ENCODE assay signal across 8 mouse cellular contexts in genomic region chr15:91574492-91574891, GRCm38 (mm10). TPM values are rescaled to one million over a fixed set of nuclear protein-coding genes. Genes with fewer than 3 reads are reported as not detected.
DNase-seq lines count a peak whose midpoint lies in the region; ATAC-seq and TF ChIP-seq lines count a peak whose summit lies in the region.
"Had no signal": no experiment of that assay in that cellular context is flagged by ENCODE, and none has a peak within 500 bp of the region (broad histone marks: within the 10 kb centered on the region; RNA-seq: fewer than 3 reads in every experiment).

No protein-coding gene starts in this region.

- H3ac ChIP-seq in C2C12 (ENCODE audit: control insufficient read depth, insufficient read length, low read depth) = no peak overlapping the region

- peak; percentile 81 for DNase-seq in R1 (ENCODE audit: low read depth, low spot score)
- peak; percentile 87 to 91 for DNase-seq in cerebellum, postnatal 36 days
- peak; percentile 76 to 90 for DNase-seq in layer of hippocampus, postnatal 14 days (ENCODE audit: low spot score in 2 of 2)
- DNase-seq in spleen, postnatal 36 days (ENCODE audit: low spot score in 2 of 2) = peak; percentile 42 to 57

- H3K4me3 ChIP-seq in C2C12 (ENCODE audit: insufficient read depth, poor library complexity, severe bottlenecking) = no peak overlapping the region
- H3K4me3 ChIP-seq: hindbrain, embryonic 15.5 days had no signal

- peak; percentile 31; the same call in 1 of the 2 replicates for ATAC-seq in granulocyte monocyte progenitor cell, adult 5-6 weeks (replicated peaks; ENCODE audit: poor library complexity, severe bottlenecking)
- ATAC-seq in megakaryocyte progenitor cell, adult 5-6 weeks (replicated peaks; ENCODE audit: poor library complexity) = peak; percentile 55

- peak; percentile 60 for TF ChIP-seq CTCF in C2C12 (IDR thresholded peaks at IDR 0.05; ENCODE audit: control insufficient read depth, insufficient read depth, insufficient read length)

- H3K27me3 ChIP-seq in C2C12 (ENCODE audit: control insufficient read depth, insufficient read depth, insufficient read length) = no peaks in the 10 kb centered on the region
- H3K27me3 ChIP-seq: hindbrain, embryonic 15.5 days had no signal

- H3K79me2 ChIP-seq in C2C12 (ENCODE audit: control insufficient read depth, insufficient read depth) = no peaks in the 10 kb centered on the region

- no peaks in the 10 kb centered on the region for H3K36me3 ChIP-seq in C2C12 (ENCODE audit: control insufficient read depth, insufficient read depth)
- H3K36me3 ChIP-seq: hindbrain, embryonic 15.5 days had no signal

- H3K79me3 ChIP-seq in C2C12 (ENCODE audit: low read depth) = no peaks in the 10 kb centered on the region

TF ChIP-seq in C2C12, 6 proteins besides CTCF, POLR2A, EP300 and RAD21:
- TF ChIP-seq CEBPB (IDR thresholded peaks at IDR 0.05; ENCODE audit: low read depth) (no peak), MYOD1 (IDR thresholded peaks at IDR 0.05; ENCODE audit: control insufficient read depth, insufficient read length, low read depth) (no peak), MAX (IDR thresholded peaks at IDR 0.05) (peak; percentile 26)

RNA-seq across cellular contexts. Expression of gene Slc2a13, which starts 1.4 kb away (rescaled TPM):
- 0.25 TPM for polyA plus RNA-seq in C2C12 (2012; fragmentation: generic; extraction: Trizol)
- not detected in 2 replicates for total RNA-seq in granulocyte monocyte progenitor cell, adult 5-6 weeks (2014; fragmentation: Nextera tagmentation)
- not detected in 2 replicates for total RNA-seq in granulocyte monocyte progenitor cell, adult 5-6 weeks (2017)
- 10 to 100 TPM; 51.4 to 51.9 TPM for total RNA-seq in layer of hippocampus, postnatal 14 days (2021)
- total RNA-seq in megakaryocyte progenitor cell, adult 5-6 weeks (2015) = 0.39 TPM in 1 of 2 replicates, not detected in the other
- total RNA-seq in megakaryocyte progenitor cell, adult 5-6 weeks (2017) = 0.08 TPM in 1 of 2 replicates, not detected in the other

Comparison
In these comparisons a context has a peak if more than half of its experiments do, and no peak if none do; other contexts are left out.
1. RNA of gene Slc2a13, which starts 1.4 kb away (total RNA-seq): 51.4 to 51.9 TPM in layer of hippocampus, postnatal 14 days; 0.08 to 0.39 TPM in megakaryocyte progenitor cell, adult 5-6 weeks and not detected in granulocyte monocyte progenitor cell, adult 5-6 weeks; every median in the first group is over 10 times any median in the second.
2. Peak in every context shown above with its lines, with median percentiles within 50 percentile points of each other: DNase-seq.